Mouse (Mus musculus): Measurements from ENCODE around the gene Gm5678. TPM values are rescaled to one million over a fixed set of nuclear protein-coding genes. Genes with fewer than 3 reads are reported as not detected.

Gm5678 gene
- polyA plus RNA-seq, 1 experiment from 2014 or later = not detected

DNA sequence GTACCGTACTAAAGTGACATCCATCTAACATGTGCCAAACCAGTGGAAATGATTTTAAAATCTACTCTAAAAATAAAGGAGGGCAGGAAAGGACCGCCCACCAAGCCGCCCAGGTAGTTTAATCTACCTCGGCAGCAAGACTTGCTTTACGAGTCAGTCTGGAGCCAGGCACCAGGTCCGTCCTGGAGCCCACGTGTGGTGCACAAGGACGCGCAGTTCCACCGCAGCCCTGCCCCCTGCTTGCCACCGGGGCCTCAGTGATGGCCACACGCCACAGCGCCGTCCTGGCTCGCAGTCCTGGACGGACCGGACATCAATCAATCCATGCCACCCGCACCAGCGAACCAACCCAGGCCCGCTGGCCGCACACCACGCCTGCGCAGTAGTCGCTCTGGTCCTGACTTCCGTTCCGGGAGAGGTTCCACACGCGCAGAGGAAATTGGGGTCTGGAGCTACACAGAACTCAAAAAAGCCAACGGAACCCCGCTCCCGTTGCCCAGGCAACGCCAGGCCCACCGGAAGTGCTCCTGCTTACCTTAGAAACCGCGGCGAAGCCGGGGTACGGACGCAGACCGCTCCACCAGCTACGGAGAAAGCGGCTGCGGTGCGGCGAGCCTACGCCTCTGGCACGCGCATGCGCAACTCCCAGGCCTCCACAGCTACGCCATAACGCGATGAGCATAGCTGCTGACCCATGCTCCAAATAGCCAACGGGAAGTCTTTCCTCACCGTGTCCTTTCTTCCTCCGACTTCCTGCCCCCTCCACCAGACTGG, 24.3 kb upstream of the Gm5678 start, which contains the start of gene Setd4:
TSS of gene Setd4 (minus strand) at position 625 of the 774 bp plus-strand sequence.
- H3K4me3 ChIP-seq (replicated peaks; ENCODE audit: low read depth, low read length) = peak within 1 kb of the TSS; percentile 60
- no peaks in the 10 kb centered on the region for H3K9me3 ChIP-seq (ENCODE audit: control insufficient read depth, low read length)
- ATAC-seq (ENCODE audit: low FRiP score, low TSS enrichment) (peak; percentile 89), DNase-seq (peak; percentile 95)
- H3K9ac ChIP-seq (replicated peaks; ENCODE audit: low read length) = peak within 1 kb of the TSS; percentile 70
- peak within 1 kb of the TSS; percentile 95 for H3K27ac ChIP-seq (replicated peaks; ENCODE audit: low read depth, low read length)
- 0 out of 2 replicates have a peak, but pooled peaks cover under 1% of the 10 kb centered on the region for H3K36me3 ChIP-seq (ENCODE audit: control insufficient read depth, insufficient read depth, low read length)
- H3K27me3 ChIP-seq (ENCODE audit: control insufficient read depth, insufficient read depth, low read length) = no peaks in the 10 kb centered on the region
- 1% methylated on average over 55 of the region's 55 CpGs for WGBS
- H3K4me1 ChIP-seq (ENCODE audit: control insufficient read depth, insufficient read depth, low read length) = peaks cover 10% of the 10 kb centered on the region
- peak within 1 kb of the TSS; percentile 76 for H3K4me2 ChIP-seq (ENCODE audit: low read length)

GRCm38 (mm10) chr16:93604481-93604969, 23.4 kb upstream of the Gm5678 start:
- peak; percentile 81 for DNase-seq
- Histone ChIP-seq H3K36me3 (ENCODE audit: control insufficient read depth, insufficient read depth, low read length) (no peaks in the 10 kb centered on the region), H3K27me3 (ENCODE audit: control insufficient read depth, insufficient read depth, low read length) (no peaks in the 10 kb centered on the region), H3K4me3 (replicated peaks; ENCODE audit: low read depth, low read length) (peak overlapping the region; percentile 60), H3K9me3 (ENCODE audit: control insufficient read depth, low read length) (no peaks in the 10 kb centered on the region), H3K4me2 (ENCODE audit: low read length) (peak overlapping the region; percentile 76), H3K27ac (replicated peaks; ENCODE audit: low read depth, low read length) (peak overlapping the region; percentile 95), H3K4me1 (ENCODE audit: control insufficient read depth, insufficient read depth, low read length) (peaks cover 16% of the 10 kb centered on the region), H3K9ac (replicated peaks; ENCODE audit: low read length) (peak overlapping the region; percentile 70; the same call in 1 of the 2 replicates)
- no peak for ATAC-seq (ENCODE audit: low FRiP score, low TSS enrichment)
- 4% methylated on average over 16 of the region's 16 CpGs for WGBS

DNA sequence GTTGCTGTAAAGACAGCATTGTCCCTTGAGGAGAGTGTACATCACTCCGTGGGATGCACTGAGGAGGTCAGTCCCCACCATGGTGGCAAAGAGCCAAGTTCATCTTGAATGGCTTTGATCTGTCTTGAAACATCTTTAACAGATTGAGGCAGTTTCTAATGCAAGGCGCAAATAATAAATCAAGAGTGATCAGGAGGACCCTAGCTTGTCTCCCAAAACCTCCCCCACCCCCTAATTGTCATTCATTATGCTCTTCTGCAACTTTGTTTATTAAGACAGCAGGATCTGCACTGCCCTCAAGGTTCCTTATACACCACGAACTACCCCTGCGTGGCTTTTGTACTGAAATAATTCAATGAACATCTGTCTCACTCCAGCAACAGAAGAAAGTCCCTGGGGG, 22.3 kb upstream of the Gm5678 start, which contains the start of gene Cbr1:
TSS of gene Cbr1 (plus strand) at position 301 of the 400 bp plus-strand sequence.
- H3K9ac ChIP-seq (replicated peaks; ENCODE audit: low read length) = peak within 1 kb of the TSS; percentile 70; the same call in 1 of the 2 replicates
- peak within 1 kb of the TSS; percentile 95; the same call in 1 of the 2 replicates for H3K27ac ChIP-seq (replicated peaks; ENCODE audit: low read depth, low read length)
- 65% methylated on average over 4 of the region's 4 CpGs for WGBS
- DNase-seq (no peak), ATAC-seq (ENCODE audit: low FRiP score, low TSS enrichment) (no peak)
- H3K4me2 ChIP-seq (ENCODE audit: low read length) = peak within 1 kb of the TSS; percentile 76
- H3K36me3 ChIP-seq (ENCODE audit: control insufficient read depth, insufficient read depth, low read length) = no peaks in the 10 kb centered on the region
- H3K27me3 ChIP-seq (ENCODE audit: control insufficient read depth, insufficient read depth, low read length) = no peaks in the 10 kb centered on the region
- H3K4me3 ChIP-seq (replicated peaks; ENCODE audit: low read depth, low read length) = peak within 1 kb of the TSS; percentile 60
- no peaks in the 10 kb centered on the region for H3K9me3 ChIP-seq (ENCODE audit: control insufficient read depth, low read length)
- H3K4me1 ChIP-seq (ENCODE audit: control insufficient read depth, insufficient read depth, low read length) = peaks cover 16% of the 10 kb centered on the region

DNA sequence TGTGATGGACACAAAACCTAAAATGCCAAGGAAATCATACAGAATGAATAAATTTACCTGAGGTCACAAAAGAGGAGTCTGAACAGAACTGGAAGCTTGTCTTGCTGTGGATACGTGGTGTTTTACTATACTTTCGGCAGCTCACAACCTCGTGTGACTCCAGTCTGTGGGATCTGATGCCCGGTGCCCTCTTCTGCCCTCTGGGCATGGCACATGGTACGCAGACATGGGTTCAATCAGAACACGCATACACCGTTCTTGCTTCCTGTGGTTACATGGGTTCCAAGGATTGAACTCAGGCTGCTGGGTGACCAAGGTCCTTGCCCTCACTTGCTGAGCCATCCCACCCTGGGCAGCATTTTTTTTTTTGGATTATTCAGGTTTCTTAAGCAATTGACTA, 21.8 kb upstream of the Gm5678 start:
- no peak overlapping the region for H3K9ac ChIP-seq (replicated peaks; ENCODE audit: low read length)
- 89% methylated on average over 7 of the region's 7 CpGs for WGBS

DNA sequence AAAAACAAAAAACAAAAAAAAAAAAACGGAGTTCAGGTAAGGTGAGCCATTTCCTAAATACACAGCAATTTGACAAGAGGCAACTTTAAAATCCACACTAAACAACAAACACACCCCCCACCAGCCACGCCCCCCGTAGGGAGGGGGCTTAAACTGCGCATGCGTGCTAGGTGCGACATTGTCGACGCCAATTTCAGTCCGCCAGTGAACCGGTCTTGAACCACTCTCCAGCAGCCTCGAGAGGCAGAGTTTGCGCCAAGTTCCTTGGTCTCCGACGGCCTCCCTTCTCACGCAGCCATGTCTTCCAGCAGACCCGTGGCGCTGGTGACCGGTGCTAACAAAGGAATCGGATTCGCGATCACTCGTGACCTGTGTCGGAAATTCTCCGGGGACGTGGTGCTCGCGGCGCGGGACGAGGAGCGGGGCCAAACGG, 20.2 kb upstream of the Gm5678 start:
- H3K9me3 ChIP-seq (ENCODE audit: control insufficient read depth, low read length) = no peaks in the 10 kb centered on the region
- peak overlapping the region; percentile 82 for H3K27ac ChIP-seq (replicated peaks; ENCODE audit: low read depth, low read length)
- ATAC-seq (ENCODE audit: low FRiP score, low TSS enrichment) = peak; percentile 38; the same call in 1 of the 2 replicates

More for the DNA sequence above, 21.8 kb upstream of the Gm5678 start:
- Histone ChIP-seq H3K4me1 (ENCODE audit: control insufficient read depth, insufficient read depth, low read length) (peaks cover 16% of the 10 kb centered on the region), H3K4me2 (ENCODE audit: low read length) (no peak overlapping the region), H3K36me3 (ENCODE audit: control insufficient read depth, insufficient read depth, low read length) (peaks cover 2% of the 10 kb centered on the region), H3K4me3 (replicated peaks; ENCODE audit: low read depth, low read length) (no peak overlapping the region), H3K27me3 (ENCODE audit: control insufficient read depth, insufficient read depth, low read length) (no peaks in the 10 kb centered on the region), H3K27ac (replicated peaks; ENCODE audit: low read depth, low read length) (no peak overlapping the region), H3K9me3 (ENCODE audit: control insufficient read depth, low read length) (no peaks in the 10 kb centered on the region)
- no peak for ATAC-seq (ENCODE audit: low FRiP score, low TSS enrichment)
- no peak for DNase-seq

GRCm38 (mm10) chr16:93608731-93609130, 19.2 kb upstream of the Gm5678 start:
- no peak overlapping the region for H3K9ac ChIP-seq (replicated peaks; ENCODE audit: low read length)
- no peak for ATAC-seq (ENCODE audit: low FRiP score, low TSS enrichment)
- 69% methylated on average over 8 of the region's 8 CpGs for WGBS
- no peaks in the 10 kb centered on the region for H3K9me3 ChIP-seq (ENCODE audit: control insufficient read depth, low read length)
- peak overlapping the region; percentile 72 for H3K4me3 ChIP-seq (replicated peaks; ENCODE audit: low read depth, low read length)
- H3K27me3 ChIP-seq (ENCODE audit: control insufficient read depth, insufficient read depth, low read length) = no peaks in the 10 kb centered on the region
- peaks cover 13% of the 10 kb centered on the region for H3K36me3 ChIP-seq (ENCODE audit: control insufficient read depth, insufficient read depth, low read length)
- H3K4me1 ChIP-seq (ENCODE audit: control insufficient read depth, insufficient read depth, low read length) = peaks cover 16% of the 10 kb centered on the region
- no peak for DNase-seq
- peak overlapping the region; percentile 85 for H3K4me2 ChIP-seq (ENCODE audit: low read length)
- no peak overlapping the region for H3K27ac ChIP-seq (replicated peaks; ENCODE audit: low read depth, low read length)

More for the DNA sequence above, 20.2 kb upstream of the Gm5678 start:
- Histone ChIP-seq H3K4me1 (ENCODE audit: control insufficient read depth, insufficient read depth, low read length) (peaks cover 16% of the 10 kb centered on the region), H3K27me3 (ENCODE audit: control insufficient read depth, insufficient read depth, low read length) (no peaks in the 10 kb centered on the region), H3K4me2 (ENCODE audit: low read length) (peak overlapping the region; percentile 85), H3K9ac (replicated peaks; ENCODE audit: low read length) (peak overlapping the region; percentile 76), H3K36me3 (ENCODE audit: control insufficient read depth, insufficient read depth, low read length) (peaks cover 13% of the 10 kb centered on the region), H3K4me3 (replicated peaks; ENCODE audit: low read depth, low read length) (peak overlapping the region; percentile 72)
- peak; percentile 95 for DNase-seq
- WGBS = 0% methylated on average over 32 of the region's 32 CpGs

- no peak for ATAC-seq (ENCODE audit: low FRiP score, low TSS enrichment)
- peaks cover 12% of the 10 kb centered on the region for H3K4me1 ChIP-seq (ENCODE audit: control insufficient read depth, insufficient read depth, low read length)
- H3K27me3 ChIP-seq (ENCODE audit: control insufficient read depth, insufficient read depth, low read length) = no peaks in the 10 kb centered on the region
- H3K9ac ChIP-seq (replicated peaks; ENCODE audit: low read length) = no peak overlapping the region
- no peaks in the 10 kb centered on the region for H3K9me3 ChIP-seq (ENCODE audit: control insufficient read depth, low read length)
- over 99% methylated on average over 4 of the region's 4 CpGs for WGBS
- H3K4me3 ChIP-seq (replicated peaks; ENCODE audit: low read depth, low read length) = no peak overlapping the region
- no peak overlapping the region for H3K27ac ChIP-seq (replicated peaks; ENCODE audit: low read depth, low read length)
- no peak for DNase-seq
- H3K36me3 ChIP-seq (ENCODE audit: control insufficient read depth, insufficient read depth, low read length) = peaks cover 13% of the 10 kb centered on the region
- no peak overlapping the region for H3K4me2 ChIP-seq (ENCODE audit: low read length)
Observed at GRCm38 (mm10) chr16:93609796-93610195, 18.1 kb upstream of the Gm5678 start.

DNA sequence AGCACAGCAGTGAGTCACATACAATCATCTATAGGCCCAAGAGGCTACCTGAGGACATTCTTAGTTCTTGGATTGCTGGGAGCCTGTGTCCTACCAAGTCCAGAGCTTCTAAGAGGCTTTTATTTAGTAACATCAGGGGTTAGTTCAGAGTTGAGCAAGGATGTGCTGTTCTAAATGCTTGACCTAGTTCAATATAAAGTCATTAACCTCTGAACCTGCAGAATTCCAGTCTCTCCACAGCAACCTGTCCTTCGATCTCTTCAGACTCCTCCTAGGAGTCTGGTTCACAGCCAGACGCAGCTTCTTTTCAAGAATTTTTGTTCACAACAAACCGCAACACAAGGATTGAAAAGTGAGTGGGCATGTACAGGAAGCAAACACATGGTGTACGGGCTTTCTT, 16.9 kb upstream of the Gm5678 start:
- DNase-seq (no peak), ATAC-seq (ENCODE audit: low FRiP score, low TSS enrichment) (no peak)

More for the DNA sequence above, 16.9 kb upstream of the Gm5678 start:
- H3K4me1 ChIP-seq (ENCODE audit: control insufficient read depth, insufficient read depth, low read length) = peaks cover 12% of the 10 kb centered on the region
- WGBS = 96% methylated on average over 4 of the region's 4 CpGs
- no peak overlapping the region for H3K9ac ChIP-seq (replicated peaks; ENCODE audit: low read length)
- no peak overlapping the region for H3K4me3 ChIP-seq (replicated peaks; ENCODE audit: low read depth, low read length)
- no peak overlapping the region for H3K27ac ChIP-seq (replicated peaks; ENCODE audit: low read depth, low read length)
- H3K27me3 ChIP-seq (ENCODE audit: control insufficient read depth, insufficient read depth, low read length) = no peaks in the 10 kb centered on the region
- no peaks in the 10 kb centered on the region for H3K9me3 ChIP-seq (ENCODE audit: control insufficient read depth, low read length)
- H3K36me3 ChIP-seq (ENCODE audit: control insufficient read depth, insufficient read depth, low read length) = peaks cover 13% of the 10 kb centered on the region
- H3K4me2 ChIP-seq (ENCODE audit: low read length) = no peak overlapping the region
